ENCODE assay signal across 29 mouse cellular contexts in genomic region chr14:25981880-25982279, GRCm38 (mm10). TPM values are rescaled to one million over a fixed set of nuclear protein-coding genes. Genes with fewer than 3 reads are reported as not detected.
DNase-seq lines count a peak whose midpoint lies in the region; ATAC-seq and TF ChIP-seq lines count a peak whose summit lies in the region.
"Not testable (repeated sequence)": the region's sequence is repeated elsewhere in the genome, so short reads cannot be mapped to it uniquely, and the experiment has no call there.
"Had no signal": no experiment of that assay in that cellular context is flagged by ENCODE, and none has a peak within 500 bp of the region (broad histone marks: within the 10 kb centered on the region; RNA-seq: fewer than 3 reads in every experiment).

No protein-coding gene starts in this region.

- not testable (repeated sequence) for TF ChIP-seq POLR2A in kidney, adult 2 months (IDR thresholded peaks at IDR 0.05; ENCODE audit: low read depth, low read length)

- H3K27me3 ChIP-seq in kidney, adult 2 months (replicated peaks; ENCODE audit: control insufficient read depth, insufficient read depth, low read length); stomach, embryonic 16.5 days (ENCODE audit: control insufficient read depth, insufficient read depth, low read length): not testable (repeated sequence)

- 38% methylated on average over 8 of the region's 9 CpGs for WGBS in kidney, adult 2 months
- WGBS in stomach, embryonic 16.5 days = 17% methylated on average over 5 of the region's 9 CpGs

- not testable (repeated sequence) for H3K9me3 ChIP-seq in stomach, embryonic 16.5 days (replicated peaks; ENCODE audit: control insufficient read depth, low read length)

- TF ChIP-seq CTCF in kidney, adult 2 months (conservative IDR thresholded peaks at IDR 0.05; ENCODE audit: insufficient read depth, insufficient read length, low read depth, low read length) = not testable (repeated sequence)

- not testable (repeated sequence) for H3K4me3 ChIP-seq in kidney, adult 2 months (ENCODE audit: insufficient read depth, low read depth, low read length); stomach, embryonic 16.5 days (replicated peaks; ENCODE audit: low read length)

- not testable (repeated sequence) for H3K9ac ChIP-seq in stomach, embryonic 16.5 days (ENCODE audit: low read length)

- peak; percentile 53; the same call in 1 of the 2 replicates for ATAC-seq in stomach, embryonic 16.5 days (ENCODE audit: insufficient read depth, low FRiP score)

- not testable (repeated sequence) for H3K4me2 ChIP-seq in stomach, embryonic 16.5 days (ENCODE audit: low read depth, low read length)

- H3K27ac ChIP-seq in kidney, adult 2 months (ENCODE audit: insufficient read depth, low read depth, low read length); stomach, embryonic 16.5 days (ENCODE audit: low read length): not testable (repeated sequence)

- peak; percentile 17 for DNase-seq in adrenal gland, postnatal 10 days
- DNase-seq in cerebellum, postnatal 25 days = peak; percentile 1 to 3
- DNase-seq in heart, postnatal 10 days = peak; percentile 32 to 37
- DNase-seq in kidney, adult 2 months = peak; percentile 28
- peak; percentile 27 to 45 for DNase-seq in kidney, postnatal 36 days
- peak; percentile 17 to 49 for DNase-seq in lung, adult 18-20 months
- DNase-seq in lung, postnatal 4 days = peak; percentile 6 to 49

- not testable (repeated sequence) for H3K4me1 ChIP-seq in kidney, adult 2 months (ENCODE audit: control insufficient read depth, insufficient read depth, low read length); stomach, embryonic 16.5 days (ENCODE audit: control insufficient read depth, insufficient read depth, low read length)

- intact Hi-C loops in heart, postnatal 10 days (cut with DNase I) = not testable (repeated sequence)

- H3K36me3 ChIP-seq in kidney, adult 2 months (ENCODE audit: control insufficient read depth, insufficient read depth, low read length); stomach, embryonic 16.5 days (ENCODE audit: control insufficient read depth, insufficient read depth, low read length): not testable (repeated sequence)

RNA-seq across cellular contexts. Expression of gene Duxbl1, which starts 3.5 kb away (rescaled TPM):
- total RNA-seq in adrenal gland, postnatal 10 days (2021) = 1 to 10 TPM in 1 of 2 experiments, under 1 TPM in 1; 0.21 to 1.5 TPM
- total RNA-seq in heart, postnatal 10 days (2021) = under 1 TPM; 0.17 to 0.62 TPM
- polyA plus RNA-seq in kidney, adult 2 months (2012; rRNA removed) = not detected in 2 replicates
- polyA plus RNA-seq in stomach, embryonic 16.5 days (2015; fragmentation: Nextera tagmentation; extraction: Ambion mirVana) = 1.3 and 2.2 TPM in 2 replicates
- total RNA-seq: ES-E14; gastrocnemius, adult 8-10 months; heart, adult 2 months; monocyte, adult 5-6 weeks had no signal
- polyA plus RNA-seq: CD4-positive, CD25-positive, alpha-beta regulatory T cell, adult 4 months; heart, adult 2 months; large intestine, adult 2 months; liver, embryonic 15.5 days; Patski had no signal

RNA-seq across cellular contexts. Expression of gene Cphx1, which starts 43.8 kb away (rescaled TPM):
- not detected for total RNA-seq in adrenal gland, postnatal 10 days (2021)
- total RNA-seq in heart, postnatal 10 days (2021) = not detected
- polyA plus RNA-seq in kidney, adult 2 months (2012; rRNA removed) = not detected in 2 replicates
- polyA plus RNA-seq in stomach, embryonic 16.5 days (2015; fragmentation: Nextera tagmentation; extraction: Ambion mirVana) = 0.14 TPM in 1 of 2 replicates, not detected in the other
- total RNA-seq: adrenal gland, postnatal 4 days; gastrocnemius, adult 8-10 months; heart, adult 2 months; layer of hippocampus, postnatal 10 days; left cerebral cortex, adult 8-10 months had no signal
- polyA plus RNA-seq: CD4-positive, CD25-positive, alpha-beta regulatory T cell, adult 4 months; cortical plate, adult 2 months; forebrain, embryonic 13.5 days; frontal cortex, adult 2 months; heart, adult 2 months; heart, embryonic 14.5 days; hindbrain, embryonic 12.5 days; limb, embryonic 13.5 days; liver, embryonic 15.5 days; midbrain, embryonic 11.5 days; neural tube, embryonic 11.5 days; thymus, postnatal 0 days; urinary bladder, adult 2 months had no signal

RNA-seq across cellular contexts. Expression of gene Tmem254a, which starts 54.4 kb away (rescaled TPM):
- total RNA-seq in adrenal gland, postnatal 10 days (2021) = 1 to 10 TPM; 4.0 to 5.6 TPM
- total RNA-seq in heart, postnatal 10 days (2021) = 1 to 10 TPM; 2.4 to 3.0 TPM
- polyA plus RNA-seq in kidney, adult 2 months (2012; rRNA removed) = 17.9 and 25.9 TPM in 2 replicates
- 6.5 and 7.0 TPM in 2 replicates for polyA plus RNA-seq in stomach, embryonic 16.5 days (2015; fragmentation: Nextera tagmentation; extraction: Ambion mirVana)
